Mouse (Mus musculus): ENCODE data around the gene Zfp64.
"Not testable (repeated sequence)": the region's sequence is repeated elsewhere in the genome, so short reads cannot be mapped to it uniquely, and the experiment has no call there.

Gene Zfp64

GRCm38 (mm10) chr2:168895531-168895930 lies 59.9 kb downstream of the Zfp64 start:
- no peak for DNase-seq (ENCODE audit: low spot score in 2 of 2)

GRCm38 (mm10) chr2:168894738-168895137 lies 60.6 kb downstream of the Zfp64 start:
- DNase-seq (ENCODE audit: low spot score in 2 of 2) = no peak

DNA sequence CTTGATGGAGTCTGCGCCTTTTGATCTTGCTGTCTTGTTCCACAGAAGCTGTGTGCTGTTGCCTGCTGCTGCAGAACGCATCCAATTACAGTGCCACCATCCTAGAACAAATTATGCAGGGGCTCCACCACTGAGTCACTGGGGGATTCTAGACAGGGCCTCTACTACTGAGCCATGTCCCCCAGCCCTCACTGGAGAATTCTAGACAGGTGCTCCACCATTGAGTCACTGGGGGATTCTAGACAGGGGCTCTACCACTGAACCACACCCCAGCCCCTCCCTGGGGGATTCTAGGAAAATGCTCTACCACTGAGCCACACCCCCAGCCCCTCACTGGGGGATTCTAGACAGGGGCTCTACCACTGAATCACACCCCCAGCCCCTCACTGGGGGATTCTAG lies 63.3 kb downstream of the Zfp64 start:
- no peak for DNase-seq (ENCODE audit: low spot score in 2 of 2)

GRCm38 (mm10) chr2:168884641-168885040 lies 70.7 kb downstream of the Zfp64 start:
- DNase-seq (ENCODE audit: low spot score in 2 of 2) = no peak

- no peak for DNase-seq (ENCODE audit: low spot score in 2 of 2)
Measured at GRCm38 (mm10) chr2:168882997-168883396, 72.4 kb downstream of the Zfp64 start.

DNA sequence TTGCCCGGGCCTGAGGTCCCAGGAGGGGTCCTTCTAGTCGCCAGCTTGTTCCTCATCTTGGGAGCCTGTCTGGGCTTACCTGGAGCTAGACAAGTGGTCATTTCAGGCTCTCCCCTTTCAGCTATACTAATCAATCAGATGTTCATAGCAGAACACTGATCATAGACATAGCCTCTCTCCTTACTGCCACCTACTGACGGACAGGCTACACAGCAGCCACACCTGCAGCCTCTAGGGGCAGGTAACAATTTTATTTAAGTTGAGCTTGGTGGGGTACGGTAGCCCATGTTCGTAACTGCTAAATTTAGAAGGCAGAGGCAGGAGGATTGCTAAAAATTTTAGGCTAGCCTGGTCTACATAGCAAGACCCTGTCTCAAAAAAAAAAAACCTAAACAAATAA lies 73.5 kb downstream of the Zfp64 start:
- DNase-seq (ENCODE audit: low spot score in 2 of 2) = no peak

DNA sequence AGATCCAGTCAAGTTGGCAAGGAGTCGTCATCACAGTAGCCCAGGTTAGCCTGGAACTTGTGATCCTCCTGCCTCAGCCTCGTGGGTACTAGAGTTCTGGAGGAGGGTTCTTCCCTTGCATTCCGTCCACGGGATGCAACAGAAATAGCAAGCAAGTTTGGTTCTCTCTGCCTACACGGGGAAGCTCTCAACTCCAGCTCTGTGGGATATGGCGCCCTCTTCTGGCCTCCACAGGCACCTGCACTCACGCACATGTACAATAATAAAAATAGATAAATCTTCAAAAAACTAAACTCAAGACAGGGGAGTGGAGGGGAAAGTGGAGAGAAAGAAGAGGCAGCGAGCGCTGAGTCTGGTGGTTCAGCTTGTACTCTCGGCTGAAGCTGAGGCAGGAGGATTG lies 75.8 kb downstream of the Zfp64 start:
- DNase-seq (ENCODE audit: low spot score in 2 of 2) = no peak

- no peak for DNase-seq (ENCODE audit: low spot score in 2 of 2)
Measured at GRCm38 (mm10) chr2:168878708-168879107, 76.7 kb downstream of the Zfp64 start.

DNA sequence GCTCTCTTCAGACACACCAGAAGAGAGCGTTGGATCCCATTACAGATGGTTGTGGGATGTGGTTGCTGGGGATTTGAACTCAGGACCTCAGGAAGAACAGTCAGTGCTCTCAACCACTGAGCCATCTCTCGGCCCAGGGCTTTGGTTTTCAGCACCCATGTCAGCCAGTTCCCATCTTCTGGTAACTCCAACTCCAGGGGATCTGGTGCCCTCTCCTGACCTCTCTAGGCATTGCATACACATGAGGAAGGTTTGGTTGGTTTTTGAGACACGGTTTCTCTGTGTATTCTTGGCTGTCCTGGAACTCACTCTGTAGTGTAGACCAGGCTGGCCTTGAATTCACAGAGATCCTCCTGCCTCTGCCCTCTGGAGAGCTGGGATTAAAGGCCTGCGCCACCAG lies 77.2 kb downstream of the Zfp64 start:
- DNase-seq (ENCODE audit: low spot score in 2 of 2) = no peak

GRCm38 (mm10) chr2:168876631-168877030 lies 78.8 kb downstream of the Zfp64 start:
- no peak for DNase-seq (ENCODE audit: low spot score in 2 of 2)

- DNase-seq (ENCODE audit: low spot score in 2 of 2) = no peak
Measured at GRCm38 (mm10) chr2:168874498-168874897, 80.9 kb downstream of the Zfp64 start.

GRCm38 (mm10) chr2:168871767-168872511 lies 83.4 kb downstream of the Zfp64 start:
- no peak for DNase-seq (ENCODE audit: low spot score in 2 of 2)

DNA sequence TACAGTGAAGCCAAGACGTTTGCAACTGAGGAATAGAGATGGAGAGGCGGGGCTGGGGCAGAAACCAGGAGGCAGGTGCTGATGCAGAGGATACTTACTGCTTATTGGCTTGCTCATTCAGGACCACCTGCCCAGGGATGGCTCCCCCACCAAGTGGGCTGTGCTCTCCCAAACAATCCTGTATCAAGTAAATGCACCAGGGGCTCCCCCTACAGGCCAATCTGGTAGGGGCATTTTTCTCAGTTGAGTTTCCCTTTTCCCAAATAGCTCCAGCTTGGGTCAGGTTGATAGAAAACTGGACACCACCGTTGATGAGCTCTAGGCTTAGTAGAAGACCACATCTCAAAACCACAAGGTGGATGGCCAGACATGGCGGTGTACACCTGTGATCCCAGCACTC lies 84.9 kb downstream of the Zfp64 start:
- DNase-seq (ENCODE audit: low spot score in 2 of 2) = no peak

DNA sequence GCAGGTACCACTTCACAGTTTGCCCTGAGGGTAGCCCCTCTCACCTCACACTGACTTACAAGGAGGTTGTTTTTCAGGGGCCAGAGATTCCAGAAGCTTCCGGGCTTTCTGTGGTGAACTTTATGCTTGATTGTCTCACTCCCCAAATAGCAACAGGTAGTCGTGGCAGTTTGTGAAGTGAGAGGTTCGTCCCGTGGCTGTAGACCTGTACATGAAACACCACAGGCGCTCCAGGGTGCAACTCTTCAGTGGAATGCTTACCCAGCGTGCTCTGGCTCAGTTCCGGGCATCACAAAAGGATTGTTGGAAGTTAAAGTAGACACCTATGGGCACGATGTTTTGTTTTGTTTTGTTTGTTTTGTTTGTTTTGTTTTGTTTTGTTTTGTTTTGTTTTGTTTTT lies 88.4 kb downstream of the Zfp64 start:
- DNase-seq (ENCODE audit: low spot score in 2 of 2) = no peak

GRCm38 (mm10) chr2:168866436-168866835 lies 89.0 kb downstream of the Zfp64 start:
- DNase-seq (ENCODE audit: low spot score in 2 of 2) = no peak

DNA sequence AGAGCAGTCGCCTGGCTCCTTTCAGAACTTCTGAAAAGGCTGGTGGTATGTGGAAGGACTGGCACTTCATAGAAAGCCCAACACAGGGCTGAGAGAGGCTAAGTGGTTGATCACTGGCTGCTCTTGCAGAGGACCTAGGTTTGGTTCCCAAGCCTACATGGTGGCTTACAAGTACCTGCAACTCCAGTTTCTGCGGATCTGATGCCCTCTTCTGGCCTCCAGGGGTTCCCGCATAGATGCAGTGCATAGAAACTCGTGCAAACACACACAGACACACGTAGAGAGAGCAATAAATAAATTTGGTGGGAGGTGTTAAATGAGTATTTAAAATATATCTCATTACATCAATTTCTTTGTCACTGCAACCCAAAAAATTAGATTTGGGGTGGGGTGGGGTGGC lies 90.5 kb downstream of the Zfp64 start:
- DNase-seq (ENCODE audit: low spot score in 2 of 2) = no peak

GRCm38 (mm10) chr2:168862694-168863093 lies 92.7 kb downstream of the Zfp64 start:
- no peak for DNase-seq (ENCODE audit: low spot score in 2 of 2)

- no peak for DNase-seq (ENCODE audit: low spot score in 2 of 2)
Measured at GRCm38 (mm10) chr2:168860922-168861740, 94.3 kb downstream of the Zfp64 start.

GRCm38 (mm10) chr2:168860032-168860691 lies 95.2 kb downstream of the Zfp64 start:
- no peak for DNase-seq (ENCODE audit: low spot score in 2 of 2)

GRCm38 (mm10) chr2:168856638-168857037 lies 98.7 kb downstream of the Zfp64 start:
- no peak for DNase-seq (ENCODE audit: low spot score in 2 of 2)

- no peak for DNase-seq (ENCODE audit: low spot score in 2 of 2)
Measured at GRCm38 (mm10) chr2:168854777-168855176, 100.6 kb downstream of the Zfp64 start.

- not testable (repeated sequence) for DNase-seq (ENCODE audit: low spot score in 2 of 2)
Measured at GRCm38 (mm10) chr2:168853869-168854268, 101.5 kb downstream of the Zfp64 start.

- DNase-seq (ENCODE audit: low spot score in 2 of 2) = no peak
Measured at GRCm38 (mm10) chr2:168851545-168851944, 103.8 kb downstream of the Zfp64 start.

All from frontal cortex, postnatal 10 days (tissue).